Mouse (Mus musculus) limb, embryonic 11.5 days (tissue): ENCODE data around the gene Slc26a8. TPM values are rescaled to one million over a fixed set of nuclear protein-coding genes. Genes with fewer than 3 reads are reported as not detected.

Experiments used
- ATAC-seq: fragments of 200-750 bp; cut with Nextera tagmentation; 2 replicates; pipeline ENCODE4 v1.8.0; 2017; ENCODE audit warnings: low read depth; ENCODE audit not compliant: insufficient number of reproducible peaks, low FRiP score, low TSS enrichment
- DNase-seq: peaks from one replicate; pipeline ENCODE4 v3.0.0-alpha.2; 2015; ENCODE audit warnings: low spot score
- H3K27ac ChIP-seq: fragments of 300-500 bp; sonication (generic); replicated peaks from 2 replicates; pipeline ENCODE4 v1.5.1; 2014; ENCODE audit warnings: low read depth, mild to moderate bottlenecking, low read length
- H3K27me3 ChIP-seq: fragments of 300-500 bp; sonication (generic); 2 replicates; pipeline ENCODE4 v1.6.1; 2014; ENCODE audit warnings: mild to moderate bottlenecking, low read length, mixed read lengths; ENCODE audit not compliant: control insufficient read depth, insufficient read depth
- H3K36me3 ChIP-seq: fragments of 300-500 bp; sonication (generic); 2 replicates; pipeline ENCODE4 v1.6.1; 2014; ENCODE audit warnings: mild to moderate bottlenecking, low read length, moderate library complexity, mixed read lengths; ENCODE audit not compliant: control insufficient read depth, insufficient read depth
- H3K4me1 ChIP-seq: fragments of 300-500 bp; sonication (generic); 2 replicates; pipeline ENCODE4 v1.6.1; 2014; ENCODE audit warnings: low read length, mixed read lengths; ENCODE audit not compliant: control insufficient read depth, insufficient read depth
- H3K4me2 ChIP-seq: fragments of 300-500 bp; sonication (generic); 2 replicates; pipeline ENCODE4 v1.6.1; 2014; ENCODE audit warnings: low read depth, mild to moderate bottlenecking, moderate library complexity; ENCODE audit not compliant: severe bottlenecking
- H3K4me3 ChIP-seq: fragments of 300-500 bp; sonication (generic); 2 replicates; pipeline ENCODE4 v1.5.1; 2014; ENCODE audit warnings: low read depth, low read length
- H3K9ac ChIP-seq: fragments of 300-500 bp; sonication (generic); 2 replicates; pipeline ENCODE4 v1.6.1; 2014; ENCODE audit warnings: mild to moderate bottlenecking, low read length
- H3K9me3 ChIP-seq: fragments of 300-500 bp; sonication (generic); 2 replicates; pipeline ENCODE4 v1.6.1; 2016; ENCODE audit warnings: low read length; ENCODE audit not compliant: control insufficient read depth
- WGBS: fragments of 180-500 bp; shearing (Covaris S2); extraction: QIAGEN DNeasy Blood & Tissue Kit; methylation state at CpG from one replicate; pipeline ENCODE4 v1.1.7; 2014; 5-methylcytosine and 5-hydroxymethylcytosine counted together
- polyA plus RNA-seq: library from polyadenylated mRNA; unstranded; fragments of >200 nt; fragmentation: Nextera tagmentation; extraction: Ambion mirVana; gene quantifications from 2 replicates; pipeline ENCODE4 v1.2.1, GENCODE M21; 2014

The Slc26a8 gene
- polyA plus RNA-seq, 1 experiment from 2014 or later: 0.61 TPM

GRCm38 (mm10) chr17:28697290-28698195, 7.5 kb upstream of the Slc26a8 start:
- Histone ChIP-seq H3K27ac (no peak overlapping the region), H3K9me3 (no peaks in the 10 kb centered on the region), H3K9ac (no peak overlapping the region), H3K4me3 (no peak overlapping the region), H3K27me3 (no peaks in the 10 kb centered on the region), H3K36me3 (no peaks in the 10 kb centered on the region), H3K4me1 (peaks cover 5% of the 10 kb centered on the region), H3K4me2 (no peak overlapping the region)
- 83% methylated on average over 13 of the region's 13 CpGs for WGBS
- no peak for DNase-seq
- no peak for ATAC-seq

GRCm38 (mm10) chr17:28696641-28697040, 6.6 kb upstream of the Slc26a8 start:
- no peaks in the 10 kb centered on the region for H3K36me3 ChIP-seq
- no peaks in the 10 kb centered on the region for H3K9me3 ChIP-seq
- DNase-seq (no peak), ATAC-seq (no peak)
- H3K9ac ChIP-seq: no peak overlapping the region
- WGBS: 36% methylated on average over 2 of the region's 2 CpGs
- H3K27me3 ChIP-seq: no peaks in the 10 kb centered on the region
- H3K4me3 ChIP-seq: no peak overlapping the region
- H3K4me1 ChIP-seq: peaks cover 5% of the 10 kb centered on the region
- no peak overlapping the region for H3K27ac ChIP-seq
- no peak overlapping the region for H3K4me2 ChIP-seq

- WGBS: 73% methylated on average over 4 of the region's 4 CpGs
- H3K9ac ChIP-seq: no peak overlapping the region
- no peaks in the 10 kb centered on the region for H3K9me3 ChIP-seq
- DNase-seq (no peak), ATAC-seq (no peak)
- H3K36me3 ChIP-seq: no peaks in the 10 kb centered on the region
- no peak overlapping the region for H3K4me3 ChIP-seq
- no peak overlapping the region for H3K27ac ChIP-seq
- no peaks in the 10 kb centered on the region for H3K27me3 ChIP-seq
- peaks cover 5% of the 10 kb centered on the region for H3K4me1 ChIP-seq
- no peak overlapping the region for H3K4me2 ChIP-seq
Measured at GRCm38 (mm10) chr17:28694832-28695231, 4.8 kb upstream of the Slc26a8 start.

- Histone ChIP-seq H3K27me3 (0 out of 2 replicates have a peak, but pooled peaks cover 2% of the 10 kb centered on the region), H3K27ac (no peak overlapping the region), H3K4me1 (peaks cover 10% of the 10 kb centered on the region), H3K9me3 (no peaks in the 10 kb centered on the region), H3K4me3 (no peak overlapping the region), H3K4me2 (no peak overlapping the region), H3K9ac (no peak overlapping the region), H3K36me3 (no peaks in the 10 kb centered on the region)
- 83% methylated on average over 2 of the region's 2 CpGs for WGBS
- DNase-seq: no peak
- ATAC-seq: no peak
Measured at GRCm38 (mm10) chr17:28694078-28694477, 4.0 kb upstream of the Slc26a8 start.

GRCm38 (mm10) chr17:28693086-28693485, 3.1 kb upstream of the Slc26a8 start:
- 66% methylated on average over 3 of the region's 3 CpGs for WGBS
- ATAC-seq (no peak), DNase-seq (no peak)
- H3K9me3 ChIP-seq: no peaks in the 10 kb centered on the region
- H3K4me2 ChIP-seq: peak overlapping the region; percentile 77
- H3K27ac ChIP-seq: no peak overlapping the region
- no peaks in the 10 kb centered on the region for H3K36me3 ChIP-seq
- 0 out of 2 replicates have a peak, but pooled peaks cover 2% of the 10 kb centered on the region for H3K27me3 ChIP-seq
- peaks cover 11% of the 10 kb centered on the region for H3K4me1 ChIP-seq
- peak overlapping the region; percentile 87; the same call in 1 of the 2 replicates for H3K4me3 ChIP-seq
- no peak overlapping the region for H3K9ac ChIP-seq

- no peaks in the 10 kb centered on the region for H3K9me3 ChIP-seq
- peak overlapping the region; percentile 77 for H3K4me2 ChIP-seq
- peak overlapping the region; percentile 87 for H3K4me3 ChIP-seq
- H3K9ac ChIP-seq: peak overlapping the region; percentile 87
- DNase-seq (peak; percentile 55), ATAC-seq (no peak)
- peaks cover 11% of the 10 kb centered on the region for H3K4me1 ChIP-seq
- no peaks in the 10 kb centered on the region for H3K36me3 ChIP-seq
- under 1% methylated on average over 18 of the region's 18 CpGs for WGBS
- 0 out of 2 replicates have a peak, but pooled peaks cover 2% of the 10 kb centered on the region for H3K27me3 ChIP-seq
- no peak overlapping the region for H3K27ac ChIP-seq
Measured at GRCm38 (mm10) chr17:28692341-28692710, 2.3 kb upstream of the Slc26a8 start.

- Histone ChIP-seq H3K9ac (peak overlapping the region; percentile 87), H3K4me1 (peaks cover 11% of the 10 kb centered on the region), H3K9me3 (no peaks in the 10 kb centered on the region), H3K4me3 (peak overlapping the region; percentile 87), H3K36me3 (no peaks in the 10 kb centered on the region), H3K27me3 (0 out of 2 replicates have a peak, but pooled peaks cover 2% of the 10 kb centered on the region), H3K4me2 (peak overlapping the region; percentile 77), H3K27ac (peak overlapping the region; percentile 81)
- DNase-seq (peak; percentile 69), ATAC-seq (peak; percentile 28; the same call in 1 of the 2 replicates)
- WGBS: 0% methylated on average over 50 of the region's 53 CpGs
Measured at GRCm38 (mm10) chr17:28691687-28692340, 1.8 kb upstream of the Slc26a8 start.
